Mouse (Mus musculus) liver, embryonic 14 days (tissue): Measurements from ENCODE around the gene Olfr695. TPM values are rescaled to one million over a fixed set of nuclear protein-coding genes. Genes with fewer than 3 reads are reported as not detected.

Source experiments
- polyA plus RNA-seq: library from polyadenylated mRNA; depleted of rRNA; stranded (reverse); fragments of >200 nt; gene quantifications from 2 replicates; pipeline ENCODE4 v1.2.3, GENCODE M21; 2012; rRNA removed

Gene Olfr695
- not detected in 2 replicates for polyA plus RNA-seq

GRCm38 (mm10) chr7:106716296-106716695, at the start of gene Olfr695:
Gene Olfr695, minus strand, starts transcription at chr7:106716396.

GRCm38 (mm10) chr7:106755297-106755696, 39.1 kb upstream of the Olfr695 start, which contains the start of gene Olfr698:
Gene Olfr698, minus strand, starts transcription at chr7:106755397.

GRCm38 (mm10) chr7:106742343-106742742, 26.1 kb upstream of the Olfr695 start, which contains the start of gene Olfr697:
Gene Olfr697, minus strand, starts transcription at chr7:106742443.

GRCm38 (mm10) chr7:106691714-106692113, 24.5 kb downstream of the Olfr695 start, which contains the start of gene Olfr694:
Gene Olfr694, minus strand, starts transcription at chr7:106691814.

GRCm38 (mm10) chr7:106680484-106680883, 35.7 kb downstream of the Olfr695 start, which contains the start of gene Olfr693:
Gene Olfr693, minus strand, starts transcription at chr7:106680584.

Other genes with a start within 250 kb of the Olfr695 start
- not detected in 2 replicates for gene Olfr693, start 35.8 kb downstream of the Olfr695 start, polyA plus RNA-seq
- gene Olfr694, start 24.6 kb downstream of the Olfr695 start, polyA plus RNA-seq, result not detected in 2 replicates
- not detected in 2 replicates for gene Olfr697, start 26.0 kb upstream of the Olfr695 start, polyA plus RNA-seq
- gene Olfr698, start 39.0 kb upstream of the Olfr695 start, polyA plus RNA-seq, result not detected in 2 replicates
- gene Olfr699, start 76.8 kb upstream of the Olfr695 start, polyA plus RNA-seq, result not detected in 2 replicates
- gene Olfr700, start 92.4 kb upstream of the Olfr695 start, polyA plus RNA-seq, result not detected in 2 replicates
- gene Olfr701, start 97.7 kb upstream of the Olfr695 start, polyA plus RNA-seq, result not detected in 2 replicates
- not detected in 2 replicates for gene Olfr702, start 117.5 kb upstream of the Olfr695 start, polyA plus RNA-seq
- gene Olfr703, start 127.0 kb upstream of the Olfr695 start, polyA plus RNA-seq, result not detected in 2 replicates
- not detected in 2 replicates for gene Olfr704, start 146.8 kb upstream of the Olfr695 start, polyA plus RNA-seq
- not detected in 2 replicates for gene Olfr705, start 160.5 kb upstream of the Olfr695 start, polyA plus RNA-seq
- gene Olfr706, start 171.8 kb upstream of the Olfr695 start, polyA plus RNA-seq, result not detected in 2 replicates
- gene Olfr707, start 184.8 kb upstream of the Olfr695 start, polyA plus RNA-seq, result not detected in 2 replicates
- not detected in 2 replicates for gene Olfr1532-ps1, start 191.6 kb upstream of the Olfr695 start, polyA plus RNA-seq
- not detected in 2 replicates for gene Olfr709-ps1, start 215.8 kb upstream of the Olfr695 start, polyA plus RNA-seq
- gene Olfr710, start 231.9 kb upstream of the Olfr695 start, polyA plus RNA-seq, result not detected in 2 replicates
- gene Olfr6, start 247.5 kb upstream of the Olfr695 start, polyA plus RNA-seq, result not detected in 2 replicates